Mouse (Mus musculus) heart, embryonic 11.5 days (tissue): ENCODE measurements around the gene Gm6993. TPM values are rescaled to one million over a fixed set of nuclear protein-coding genes. Genes with fewer than 3 reads are reported as not detected.

ENCODE experiments used
- ATAC-seq: fragments of 200-750 bp; cut with Nextera tagmentation; replicated peaks from 2 replicates; pipeline ENCODE4 v1.8.0; 2017; ENCODE audit warnings: moderate library complexity; ENCODE audit not compliant: insufficient number of reproducible peaks, low FRiP score, low TSS enrichment
- H3K27ac ChIP-seq: fragments of 300-500 bp; sonication (generic); 2 replicates; pipeline ENCODE4 v1.5.1; 2014; ENCODE audit warnings: mild to moderate bottlenecking, low read depth, low read length
- H3K27me3 ChIP-seq: fragments of 300-500 bp; sonication (generic); 2 replicates; pipeline ENCODE4 v1.6.1; 2014; ENCODE audit warnings: mild to moderate bottlenecking, low read length, mixed read lengths; ENCODE audit not compliant: control insufficient read depth, insufficient read depth
- H3K36me3 ChIP-seq: fragments of 300-500 bp; sonication (generic); 2 replicates; pipeline ENCODE4 v1.6.1; 2014; ENCODE audit warnings: mild to moderate bottlenecking, low read length, moderate library complexity, mixed read lengths; ENCODE audit not compliant: control insufficient read depth, insufficient read depth
- H3K4me1 ChIP-seq: fragments of 300-500 bp; sonication (generic); 2 replicates; pipeline ENCODE4 v1.6.1; 2014; ENCODE audit warnings: low read length; ENCODE audit not compliant: control insufficient read depth, insufficient read depth
- H3K4me2 ChIP-seq: fragments of 300-500 bp; sonication (generic); 2 replicates; pipeline ENCODE4 v1.6.1; 2014; ENCODE audit warnings: mild to moderate bottlenecking, moderate library complexity
- H3K4me3 ChIP-seq: fragments of 300-500 bp; sonication (generic); 2 replicates; pipeline ENCODE4 v1.5.1; 2014; ENCODE audit warnings: low read depth, low read length
- H3K9ac ChIP-seq: fragments of 300-500 bp; sonication (generic); 2 replicates; pipeline ENCODE4 v1.6.1; 2014; ENCODE audit warnings: mild to moderate bottlenecking, low read depth, low read length, moderate library complexity
- H3K9me3 ChIP-seq: fragments of 300-500 bp; sonication (generic); replicated peaks from 2 replicates; pipeline ENCODE4 v1.6.1; 2016; ENCODE audit warnings: low read length; ENCODE audit not compliant: control insufficient read depth
- WGBS: fragments of 180-500 bp; shearing (Covaris S2); extraction: QIAGEN DNeasy Blood & Tissue Kit; methylation state at CpG from one replicate; pipeline ENCODE4 v1.1.7; 2014; ENCODE audit not compliant: insufficient replicate concordance; 5-methylcytosine and 5-hydroxymethylcytosine counted together
- polyA plus RNA-seq: library from polyadenylated mRNA; unstranded; fragments of >200 nt; fragmentation: Nextera tagmentation; extraction: Ambion mirVana; gene quantifications from 2 replicates; pipeline ENCODE4 v1.2.1, GENCODE M21; 2014

Gm6993 gene
- polyA plus RNA-seq, 1 experiment from 2014 or later: not detected

DNA sequence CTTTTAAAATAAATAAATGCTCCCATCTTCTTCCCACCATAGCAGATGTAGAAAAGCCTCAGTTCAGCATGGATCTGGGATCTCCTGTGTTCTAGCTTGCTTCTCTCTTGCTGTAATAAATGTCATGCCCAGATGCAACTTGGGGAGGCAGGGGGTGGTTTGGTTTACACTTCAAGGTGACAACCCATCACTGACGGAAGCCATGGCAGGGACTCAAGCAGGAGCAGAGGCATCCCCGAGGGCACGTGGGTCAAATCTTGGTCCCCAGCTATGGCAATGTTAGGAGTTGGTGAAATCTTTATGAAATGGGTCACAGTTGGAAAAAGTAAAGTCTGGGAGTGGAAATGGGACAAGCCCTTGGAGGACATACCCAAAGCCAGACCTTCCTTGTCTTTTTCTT is 4.1 kb downstream of the Gm6993 start:
- H3K27ac ChIP-seq: no peak overlapping the region
- ATAC-seq: no peak
- 79% methylated on average over 3 of the region's 3 CpGs for WGBS
- H3K9me3 ChIP-seq: no peaks in the 10 kb centered on the region
- no peaks in the 10 kb centered on the region for H3K36me3 ChIP-seq
- H3K27me3 ChIP-seq: no peaks in the 10 kb centered on the region
- no peak overlapping the region for H3K4me2 ChIP-seq
- peaks cover 13% of the 10 kb centered on the region for H3K4me1 ChIP-seq
- H3K9ac ChIP-seq: no peak overlapping the region
- H3K4me3 ChIP-seq: no peak overlapping the region

DNA sequence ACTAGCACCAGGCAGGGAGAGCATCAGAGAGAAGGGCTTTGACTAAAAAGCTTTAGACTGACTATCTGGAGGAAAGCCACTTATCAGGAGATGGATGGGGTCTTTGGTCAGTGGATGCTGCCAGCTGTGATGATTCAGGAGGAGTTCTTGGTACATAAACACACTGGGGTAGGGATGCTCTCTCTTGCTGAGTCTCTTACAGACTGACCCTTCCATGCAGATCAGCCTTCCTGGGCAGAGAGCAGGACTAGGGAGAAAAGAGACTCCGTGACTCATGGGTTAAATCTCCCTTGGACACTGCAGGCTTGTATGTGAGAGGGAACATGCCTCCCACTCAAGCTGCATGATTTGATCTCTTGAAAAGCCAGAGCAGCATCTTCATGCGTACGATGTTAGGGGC is 5.6 kb downstream of the Gm6993 start:
- H3K9me3 ChIP-seq: no peaks in the 10 kb centered on the region
- no peak overlapping the region for H3K4me2 ChIP-seq
- H3K9ac ChIP-seq: no peak overlapping the region
- no peak overlapping the region for H3K4me3 ChIP-seq
- no peaks in the 10 kb centered on the region for H3K27me3 ChIP-seq
- no peak overlapping the region for H3K27ac ChIP-seq
- no peaks in the 10 kb centered on the region for H3K36me3 ChIP-seq
- no peak for ATAC-seq
- 41% methylated on average over 3 of the region's 3 CpGs for WGBS
- peaks cover 10% of the 10 kb centered on the region for H3K4me1 ChIP-seq

DNA sequence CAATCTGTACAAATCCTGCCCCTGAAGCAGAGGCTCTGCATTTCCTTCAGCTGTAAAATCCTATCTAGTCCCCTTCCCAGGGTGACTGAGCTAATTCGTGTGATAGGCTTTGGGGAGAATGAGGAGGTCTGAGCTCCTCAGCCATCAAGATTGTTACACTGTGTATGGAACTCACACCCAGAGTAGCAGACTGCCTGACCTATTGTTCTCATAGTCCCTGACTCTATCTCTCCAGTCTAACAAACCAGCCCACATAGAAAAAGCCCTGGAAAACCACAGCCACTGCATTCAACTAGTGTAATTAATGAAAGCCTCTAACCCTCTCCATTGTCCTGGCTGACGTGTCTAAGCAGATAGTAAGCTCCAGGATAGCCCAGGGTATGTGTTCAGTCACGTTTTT is 6.0 kb downstream of the Gm6993 start:
- Histone ChIP-seq H3K4me1 (peaks cover 10% of the 10 kb centered on the region), H3K36me3 (no peaks in the 10 kb centered on the region), H3K27me3 (no peaks in the 10 kb centered on the region), H3K9me3 (no peaks in the 10 kb centered on the region), H3K4me2 (no peak overlapping the region), H3K4me3 (no peak overlapping the region), H3K9ac (no peak overlapping the region), H3K27ac (no peak overlapping the region)
- no peak for ATAC-seq
- WGBS: 41% methylated on average over 3 of the region's 3 CpGs

DNA sequence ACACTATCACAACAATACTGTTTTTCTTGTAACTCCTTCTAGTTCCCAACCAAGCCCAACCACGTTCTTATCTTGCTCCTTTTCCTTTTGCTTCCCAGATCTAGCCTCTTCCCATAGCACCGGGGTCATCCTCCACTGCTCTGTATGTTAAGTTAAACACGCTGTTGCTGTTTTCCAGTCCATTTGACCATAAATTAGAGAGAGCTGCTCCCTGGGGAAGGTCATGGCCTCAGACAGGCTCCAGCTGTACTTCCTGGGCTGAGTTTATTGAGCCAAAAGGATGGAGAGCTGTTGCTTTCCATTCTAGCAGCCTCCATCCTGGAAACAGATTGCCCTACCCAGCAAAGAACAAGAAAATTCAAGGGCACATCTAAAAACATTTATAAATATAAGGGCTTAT is 7.6 kb downstream of the Gm6993 start:
- 42% methylated on average over 3 of the region's 3 CpGs for WGBS
- Histone ChIP-seq H3K4me2 (no peak overlapping the region), H3K27ac (no peak overlapping the region), H3K36me3 (no peaks in the 10 kb centered on the region), H3K9ac (no peak overlapping the region), H3K9me3 (no peaks in the 10 kb centered on the region), H3K4me3 (no peak overlapping the region), H3K4me1 (peaks cover 10% of the 10 kb centered on the region), H3K27me3 (no peaks in the 10 kb centered on the region)
- ATAC-seq: peak; percentile 40; the same call in 1 of the 2 replicates

DNA sequence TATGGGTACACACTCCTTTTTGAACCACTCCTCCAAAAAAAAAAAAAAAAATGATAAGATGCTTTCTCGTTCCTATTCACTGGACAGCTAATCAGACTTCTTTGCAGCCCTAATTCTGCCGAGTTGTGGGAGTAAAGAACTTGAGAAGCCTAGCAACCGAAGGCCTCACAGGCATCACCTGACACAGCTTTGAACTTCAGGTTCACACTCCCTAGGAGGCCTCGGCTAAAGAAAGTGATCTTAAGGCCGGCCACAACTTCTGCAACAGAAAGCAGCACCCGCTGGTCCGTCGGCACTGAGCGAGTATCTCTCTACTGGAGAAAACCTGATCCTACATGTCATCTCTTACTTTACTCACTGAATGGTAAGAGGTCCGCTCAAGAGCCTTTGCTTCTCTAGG is 8.1 kb downstream of the Gm6993 start:
- H3K9me3 ChIP-seq: no peaks in the 10 kb centered on the region
- ATAC-seq: no peak
- no peak overlapping the region for H3K4me3 ChIP-seq
- WGBS: 18% methylated on average over 10 of the region's 10 CpGs
- H3K36me3 ChIP-seq: no peaks in the 10 kb centered on the region
- no peak overlapping the region for H3K27ac ChIP-seq
- peak overlapping the region; percentile 37; the same call in 1 of the 2 replicates for H3K4me2 ChIP-seq
- peaks cover 10% of the 10 kb centered on the region for H3K4me1 ChIP-seq
- H3K9ac ChIP-seq: no peak overlapping the region
- H3K27me3 ChIP-seq: no peaks in the 10 kb centered on the region

DNA sequence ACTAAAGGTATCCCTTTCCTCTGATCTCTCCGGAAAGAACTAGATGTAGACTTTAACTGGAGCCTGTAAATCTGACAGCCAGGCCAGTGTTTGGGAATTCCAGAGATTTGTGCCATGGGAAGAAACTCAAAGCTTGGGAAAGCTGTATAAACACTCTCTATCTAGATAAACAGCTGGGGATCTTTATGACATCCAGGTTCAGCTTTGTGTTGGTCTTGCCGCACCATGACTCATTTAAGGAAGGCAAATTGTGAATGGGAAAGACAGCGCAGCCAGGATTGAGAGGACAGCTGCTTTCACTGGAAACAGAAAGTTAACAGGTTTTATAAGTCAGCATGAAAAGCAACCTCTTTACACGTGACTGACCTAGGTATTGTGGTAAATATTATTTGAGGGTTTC is 11.7 kb downstream of the Gm6993 start:
- no peaks in the 10 kb centered on the region for H3K9me3 ChIP-seq
- H3K4me2 ChIP-seq: no peak overlapping the region
- 51% methylated on average over 4 of the region's 4 CpGs for WGBS
- no peak for ATAC-seq
- no peak overlapping the region for H3K9ac ChIP-seq
- H3K27me3 ChIP-seq: no peaks in the 10 kb centered on the region
- H3K4me1 ChIP-seq: peaks cover 10% of the 10 kb centered on the region
- no peak overlapping the region for H3K4me3 ChIP-seq
- H3K27ac ChIP-seq: no peak overlapping the region
- no peaks in the 10 kb centered on the region for H3K36me3 ChIP-seq

DNA sequence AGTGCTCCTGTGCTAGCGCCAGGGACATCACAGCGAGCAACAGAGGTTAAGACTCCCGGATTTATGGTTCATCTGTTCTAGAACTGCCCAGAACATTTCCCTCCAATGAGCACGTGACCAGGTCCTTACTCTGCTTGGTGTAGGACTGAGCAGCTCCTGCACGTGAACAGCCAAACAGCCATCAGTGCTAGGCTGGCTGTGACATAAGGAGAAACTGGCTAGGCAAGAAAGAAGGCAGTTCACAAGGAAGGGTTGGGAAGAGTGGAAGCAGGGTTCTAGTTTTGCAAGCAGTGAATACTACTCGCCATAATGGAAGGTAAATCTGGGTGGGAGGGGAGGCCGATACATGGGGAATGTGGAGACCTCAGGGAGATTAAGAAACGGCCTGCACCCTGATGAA is 14.4 kb downstream of the Gm6993 start:
- Histone ChIP-seq H3K27ac (no peak overlapping the region), H3K9ac (no peak overlapping the region), H3K4me3 (no peak overlapping the region), H3K4me1 (no peaks in the 10 kb centered on the region), H3K36me3 (no peaks in the 10 kb centered on the region), H3K27me3 (no peaks in the 10 kb centered on the region), H3K9me3 (no peaks in the 10 kb centered on the region), H3K4me2 (no peak overlapping the region)
- WGBS: 69% methylated on average over 8 of the region's 8 CpGs
- no peak for ATAC-seq

DNA sequence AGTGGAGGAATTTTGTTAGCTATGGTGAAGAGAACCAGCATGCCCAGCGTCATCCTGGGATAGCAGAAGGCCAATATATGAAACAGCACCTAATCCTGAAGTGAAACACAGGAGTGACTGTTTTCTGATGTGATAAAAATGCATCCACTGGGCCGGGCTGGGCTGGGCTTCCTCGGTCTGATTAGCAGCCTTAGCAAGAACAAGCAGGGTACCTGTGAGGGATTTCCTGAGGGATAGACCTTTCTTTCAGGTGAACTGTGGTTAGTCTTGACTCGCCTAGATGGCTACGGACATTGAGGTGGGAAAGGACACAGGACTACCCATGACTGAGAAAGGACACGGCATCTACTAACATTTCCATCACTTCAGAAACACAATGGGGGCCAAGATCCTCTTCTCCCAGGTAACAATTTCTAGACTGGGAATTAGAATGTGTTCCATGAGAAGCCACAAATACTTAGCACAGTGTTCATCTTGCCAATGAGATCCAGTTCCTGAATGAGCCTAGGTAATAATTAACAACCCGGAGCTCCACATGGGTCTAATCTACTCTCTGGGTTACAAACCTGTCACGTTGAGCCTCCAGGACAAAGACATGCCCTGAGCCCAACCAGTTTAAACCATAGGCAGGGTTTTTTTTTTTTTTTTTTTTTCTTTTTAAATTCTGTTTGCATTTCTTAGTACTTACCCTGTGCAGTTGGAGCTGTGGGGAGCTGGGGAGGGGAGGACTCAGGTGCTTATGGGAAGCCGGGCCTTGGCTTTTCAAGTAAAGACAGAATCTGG is 15.7 kb downstream of the Gm6993 start:
- no peaks in the 10 kb centered on the region for H3K36me3 ChIP-seq
- no peaks in the 10 kb centered on the region for H3K9me3 ChIP-seq
- 66% methylated on average over 9 of the region's 9 CpGs for WGBS
- ATAC-seq: no peak
- H3K27me3 ChIP-seq: no peaks in the 10 kb centered on the region
- no peak overlapping the region for H3K4me2 ChIP-seq
- H3K9ac ChIP-seq: no peak overlapping the region
- no peak overlapping the region for H3K27ac ChIP-seq
- H3K4me1 ChIP-seq: no peaks in the 10 kb centered on the region
- H3K4me3 ChIP-seq: no peak overlapping the region

DNA sequence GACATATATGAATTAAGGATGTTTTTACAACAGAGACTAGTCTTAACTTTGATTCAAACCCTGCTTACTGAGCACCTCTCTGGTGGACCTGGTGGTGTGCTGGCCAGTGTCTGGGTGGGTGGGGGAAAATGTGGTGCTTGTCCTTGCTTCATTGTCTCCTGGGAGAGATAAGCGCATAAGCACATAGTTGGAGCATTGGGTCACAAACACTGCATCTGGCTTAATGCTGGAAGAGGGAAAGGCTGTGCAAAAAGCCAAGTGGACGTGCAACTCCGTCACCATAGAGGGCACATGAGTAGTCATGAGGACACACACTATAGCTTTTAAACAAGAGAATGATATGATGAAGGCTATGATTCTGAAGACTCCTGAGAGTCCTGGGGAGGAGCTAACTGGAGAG is 21.3 kb downstream of the Gm6993 start:
- Histone ChIP-seq H3K27ac (0 out of 2 replicates have a peak overlapping the region, but pooled peaks have one; percentile 29), H3K36me3 (no peaks in the 10 kb centered on the region), H3K9ac (no peak overlapping the region), H3K4me1 (peaks cover 29% of the 10 kb centered on the region), H3K9me3 (no peaks in the 10 kb centered on the region), H3K4me3 (no peak overlapping the region), H3K27me3 (no peaks in the 10 kb centered on the region), H3K4me2 (peak overlapping the region; percentile 29; the same call in 1 of the 2 replicates)
- no peak for ATAC-seq
- WGBS: 34% methylated on average over 3 of the region's 3 CpGs
